Mouse (Mus musculus): Measurements from ENCODE around the gene Ncor2. TPM values are rescaled to one million over a fixed set of nuclear protein-coding genes. Genes with fewer than 3 reads are reported as not detected.
A peak's percentile ranks its signal among the peaks of the same experiment; 100 is the strongest.

Ncor2 gene
- total and polyA plus RNA-seq, 3 experiments: 5.0 to 46.8 TPM; not detected in 1

DNA sequence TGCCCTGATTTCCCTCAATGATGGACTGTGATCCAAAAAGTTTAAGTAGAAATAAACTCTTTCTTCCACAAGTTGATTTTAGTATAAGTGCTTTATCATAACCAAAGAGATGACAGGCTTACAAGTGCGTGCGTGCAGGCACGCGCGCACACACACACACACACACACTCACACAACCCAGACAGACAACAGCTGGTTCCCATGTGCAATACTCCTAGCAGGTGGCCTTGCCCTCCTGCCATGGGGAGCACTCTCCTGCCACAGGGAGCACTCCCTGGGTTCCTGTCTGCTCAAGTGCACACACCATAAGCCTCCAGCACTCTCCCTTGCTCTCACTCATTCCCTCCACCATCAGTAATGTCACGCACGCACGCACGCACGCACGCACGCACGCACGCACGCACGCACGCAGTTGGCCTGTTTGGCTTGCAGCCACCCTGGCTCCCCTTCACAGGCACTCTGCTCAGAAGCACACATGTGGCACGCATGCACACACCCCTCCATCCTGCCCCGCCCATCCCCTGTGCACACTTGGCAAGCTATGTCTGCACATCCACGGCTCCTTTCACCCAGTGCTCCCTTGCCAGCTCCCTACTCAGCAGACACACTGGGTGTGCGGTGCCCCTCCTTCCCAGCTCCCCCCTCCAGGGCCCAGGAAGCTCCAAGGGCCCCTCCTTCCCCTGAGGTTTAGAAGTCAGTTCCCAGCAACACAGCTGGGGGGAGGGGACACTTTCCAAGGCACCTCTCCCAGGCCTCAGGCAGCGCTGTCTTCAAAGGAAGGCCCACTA, 22.4 kb downstream of the Ncor2 start:
- Histone ChIP-seq H3K27me3 (ENCODE audit: control insufficient read depth in 1 of 2, insufficient read depth in 2 of 2, low read length in 2 of 2) (no peaks in the 10 kb centered on the region), H3K36me3 (ENCODE audit: control insufficient read depth in 1 of 2, insufficient read depth in 2 of 2, low read length in 2 of 2) (peaks cover 0 to 40% of the 10 kb centered on the region in 2 experiments; a peak in 2 of 4 replicates), H3K9me3 (replicated peaks; ENCODE audit: insufficient read depth, low read length) (no peaks in the 10 kb centered on the region), H3K27ac (ENCODE audit: control insufficient read depth, low read depth, low read length) (no peak overlapping the region), H3K79me2 (ENCODE audit: control insufficient read depth, insufficient read depth, low read length, poor library complexity) (peaks cover 38% of the 10 kb centered on the region), H3K4me3 (ENCODE audit: control insufficient read depth in 1 of 2, insufficient read depth in 1 of 2, low read depth in 2 of 2, low read length in 2 of 2) (no peak overlapping the region), H3K9ac (ENCODE audit: control insufficient read depth, low read depth, low read length, poor library complexity, severe bottlenecking) (no peak overlapping the region), H3K4me1 (ENCODE audit: control insufficient read depth in 1 of 2, insufficient read depth in 2 of 2, low read length in 2 of 2) (peaks cover 33 to 41% of the 10 kb centered on the region in 2 experiments)
- DNase-seq (ENCODE audit: low read depth, low spot score): no peak
- TF ChIP-seq MAZ (IDR thresholded peaks at IDR 0.05; ENCODE audit: low read depth, low read length) (0 out of 2 replicates have a peak, but pooled peaks have one; percentile 14), MAX (IDR thresholded peaks at IDR 0.05; ENCODE audit: low read length) (no peak)

DNA sequence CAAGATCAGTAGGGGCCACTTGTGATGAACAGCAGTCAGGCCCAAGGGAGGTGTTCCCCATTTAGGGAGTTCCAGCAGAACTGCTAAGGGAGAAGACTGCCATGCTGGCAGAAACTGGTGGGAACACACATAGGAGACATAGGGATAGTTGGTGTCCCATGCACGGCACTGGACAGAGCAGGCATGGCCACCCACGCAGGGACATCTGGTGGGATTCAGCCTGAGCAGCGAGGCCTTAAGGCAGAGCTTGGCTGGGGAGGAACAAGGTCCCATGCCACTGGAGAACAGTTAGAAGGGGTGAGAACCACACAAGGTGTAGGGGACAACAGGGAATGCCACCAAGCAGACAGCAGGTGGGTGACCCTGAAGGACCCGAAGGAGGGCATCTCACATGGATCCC, 23.6 kb downstream of the Ncor2 start:
- no peaks in the 10 kb centered on the region for H3K9me3 ChIP-seq (replicated peaks; ENCODE audit: insufficient read depth, low read length)
- H3K4me3 ChIP-seq (ENCODE audit: control insufficient read depth in 1 of 2, insufficient read depth in 1 of 2, low read depth in 2 of 2, low read length in 2 of 2): no peak overlapping the region
- no peak for TF ChIP-seq KAT2A (conservative IDR thresholded peaks at IDR 0.05; ENCODE audit: low read depth, low read length)
- peaks cover 33 to 45% of the 10 kb centered on the region in 2 experiments for H3K4me1 ChIP-seq (ENCODE audit: control insufficient read depth in 1 of 2, insufficient read depth in 2 of 2, low read length in 2 of 2)
- no peak overlapping the region for H3K9ac ChIP-seq (ENCODE audit: control insufficient read depth, low read depth, low read length, poor library complexity, severe bottlenecking)
- H3K27ac ChIP-seq (ENCODE audit: control insufficient read depth, low read depth, low read length): no peak overlapping the region
- H3K79me2 ChIP-seq (ENCODE audit: control insufficient read depth, insufficient read depth, low read length, poor library complexity): peaks cover 41% of the 10 kb centered on the region
- H3K27me3 ChIP-seq (ENCODE audit: control insufficient read depth in 1 of 2, insufficient read depth in 2 of 2, low read length in 2 of 2): no peaks in the 10 kb centered on the region
- no peak for DNase-seq (ENCODE audit: low read depth, low spot score)
- peaks cover 0 to 41% of the 10 kb centered on the region in 2 experiments; a peak in 2 of 4 replicates for H3K36me3 ChIP-seq (ENCODE audit: control insufficient read depth in 1 of 2, insufficient read depth in 2 of 2, low read length in 2 of 2)

DNA sequence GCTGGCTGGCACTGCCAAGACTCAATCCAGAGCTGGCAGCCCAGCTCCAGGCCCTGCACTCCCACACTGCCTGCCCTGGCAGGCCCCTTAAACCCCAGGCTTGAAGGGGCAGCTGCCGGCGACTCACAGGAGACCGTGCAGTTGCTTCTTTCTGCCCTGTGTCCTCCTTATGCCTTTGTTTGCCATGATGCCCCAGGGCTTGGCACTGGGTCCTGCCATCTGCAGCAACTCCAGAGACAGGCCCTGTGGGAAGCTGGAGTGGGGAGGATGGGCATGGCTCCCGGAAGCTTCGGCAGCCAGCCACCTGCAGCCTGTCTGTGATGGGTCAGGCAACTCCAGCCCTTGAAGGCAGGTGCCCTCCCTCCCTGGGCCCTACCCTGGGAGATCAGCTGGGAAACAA, 24.0 kb downstream of the Ncor2 start:
- Histone ChIP-seq H3K4me3 (ENCODE audit: control insufficient read depth in 1 of 2, insufficient read depth in 1 of 2, low read depth in 2 of 2, low read length in 2 of 2) (no peak overlapping the region), H3K79me2 (ENCODE audit: control insufficient read depth, insufficient read depth, low read length, poor library complexity) (peaks cover 41% of the 10 kb centered on the region), H3K36me3 (ENCODE audit: control insufficient read depth in 1 of 2, insufficient read depth in 2 of 2, low read length in 2 of 2) (peaks cover 0 to 41% of the 10 kb centered on the region in 2 experiments; a peak in 2 of 4 replicates), H3K4me1 (ENCODE audit: control insufficient read depth in 1 of 2, insufficient read depth in 2 of 2, low read length in 2 of 2) (peaks cover 33 to 45% of the 10 kb centered on the region in 2 experiments), H3K9me3 (replicated peaks; ENCODE audit: insufficient read depth, low read length) (no peaks in the 10 kb centered on the region), H3K27ac (ENCODE audit: control insufficient read depth, low read depth, low read length) (no peak overlapping the region), H3K9ac (ENCODE audit: control insufficient read depth, low read depth, low read length, poor library complexity, severe bottlenecking) (no peak overlapping the region), H3K27me3 (ENCODE audit: control insufficient read depth in 1 of 2, insufficient read depth in 2 of 2, low read length in 2 of 2) (no peaks in the 10 kb centered on the region)
- no peak for DNase-seq (ENCODE audit: low read depth, low spot score)
- TF ChIP-seq POLR2AphosphoS5 (IDR thresholded peaks at IDR 0.05; ENCODE audit: borderline replicate concordance, low read depth, low read length): no peak
- no peak for TF ChIP-seq CHD2 (IDR thresholded peaks at IDR 0.05; ENCODE audit: low read length)
- TF ChIP-seq ZMIZ1 (IDR thresholded peaks at IDR 0.05; ENCODE audit: low read depth, low read length): no peak
- no peak for TF ChIP-seq NELFE (IDR thresholded peaks at IDR 0.05; ENCODE audit: low read depth, low read length)
- TF ChIP-seq MAZ (IDR thresholded peaks at IDR 0.05; ENCODE audit: low read depth, low read length): no peak
- TF ChIP-seq CTCF (IDR thresholded peaks at IDR 0.05 in 2 of 3, conservative IDR thresholded peaks at IDR 0.05 in 1 of 3; ENCODE audit: control insufficient read depth in 1 of 3, insufficient read depth in 1 of 3, low read depth in 2 of 3, low read length in 3 of 3, poor library complexity in 1 of 3, severe bottlenecking in 1 of 3): no peak
- TF ChIP-seq NRF1 (IDR thresholded peaks at IDR 0.05; ENCODE audit: insufficient read depth, low read depth, low read length, poor library complexity, severe bottlenecking): no peak
- no peak for TF ChIP-seq TAL1 (IDR thresholded peaks at IDR 0.05; ENCODE audit: low read length)
- TF ChIP-seq ZNF384 (IDR thresholded peaks at IDR 0.05; ENCODE audit: low read depth, low read length): no peak
- no peak for TF ChIP-seq TBP (IDR thresholded peaks at IDR 0.05; ENCODE audit: low read depth, low read length)
- no peak for TF ChIP-seq BHLHE40 (IDR thresholded peaks at IDR 0.05; ENCODE audit: borderline replicate concordance, low read depth, low read length)
- no peak for TF ChIP-seq MEF2A (IDR thresholded peaks at IDR 0.05; ENCODE audit: extremely low read depth, insufficient replicate concordance, low read depth, low read length, poor library complexity, severe bottlenecking)
- no peak for TF ChIP-seq MAFK (IDR thresholded peaks at IDR 0.05; ENCODE audit: borderline replicate concordance, low read depth, low read length)
- TF ChIP-seq EP300 (IDR thresholded peaks at IDR 0.05; ENCODE audit: low read depth in 1 of 2, low read length in 2 of 2): no peak
- no peak for TF ChIP-seq MAX (IDR thresholded peaks at IDR 0.05; ENCODE audit: low read length)
- TF ChIP-seq POLR2A (IDR thresholded peaks at IDR 0.05; ENCODE audit: control insufficient read depth in 1 of 2, insufficient read depth in 1 of 2, low read depth in 1 of 2, low read length in 2 of 2, poor library complexity in 1 of 2): no peak
